Mouse (Mus musculus): ENCODE measurements around the gene Slit3.
A peak's percentile ranks its signal among the peaks of the same experiment; 100 is the strongest.

Slit3 gene

GRCm38 (mm10) chr11:35120894-35121610 lies at the start of gene Slit3:
Gene Slit3, plus strand, starts transcription at chr11:35121224.
- DNase-seq (ENCODE audit: low spot score in 2 of 2), result peak in 1 of 2 experiments; percentile 43

GRCm38 (mm10) chr11:35071451-35071850 lies 49.6 kb upstream of the Slit3 start:
- DNase-seq (ENCODE audit: low spot score in 2 of 2), result no peak

GRCm38 (mm10) chr11:35075411-35075810 lies 45.6 kb upstream of the Slit3 start:
- DNase-seq (ENCODE audit: low spot score in 2 of 2), result no peak

GRCm38 (mm10) chr11:35080451-35081125 lies 40.4 kb upstream of the Slit3 start:
- no peak for DNase-seq (ENCODE audit: low spot score in 2 of 2)

GRCm38 (mm10) chr11:35082297-35082696 lies 38.7 kb upstream of the Slit3 start:
- DNase-seq (ENCODE audit: low spot score in 2 of 2), result no peak

- DNase-seq (ENCODE audit: low spot score in 2 of 2), result no peak
These were observed 38.0 kb upstream of the Slit3 start for GRCm38 (mm10) chr11:35083049-35083448.

GRCm38 (mm10) chr11:35085351-35085750 lies 35.7 kb upstream of the Slit3 start:
- DNase-seq (ENCODE audit: low spot score in 2 of 2), result no peak

GRCm38 (mm10) chr11:35086029-35086428 lies 35.0 kb upstream of the Slit3 start:
- no peak for DNase-seq (ENCODE audit: low spot score in 2 of 2)

- DNase-seq (ENCODE audit: low spot score in 2 of 2), result no peak
These were observed 33.6 kb upstream of the Slit3 start for GRCm38 (mm10) chr11:35087454-35087853.

- DNase-seq (ENCODE audit: low spot score in 2 of 2), result no peak
These were observed 32.9 kb upstream of the Slit3 start for GRCm38 (mm10) chr11:35088136-35088535.

GRCm38 (mm10) chr11:35090629-35091335 lies 30.2 kb upstream of the Slit3 start:
- no peak for DNase-seq (ENCODE audit: low spot score in 2 of 2)

- no peak for DNase-seq (ENCODE audit: low spot score in 2 of 2)
These were observed 24.5 kb upstream of the Slit3 start for GRCm38 (mm10) chr11:35096538-35096937.

GRCm38 (mm10) chr11:35109781-35110180 lies 11.2 kb upstream of the Slit3 start:
- no peak for DNase-seq (ENCODE audit: low spot score in 2 of 2)

- no peak for DNase-seq (ENCODE audit: low spot score in 2 of 2)
These were observed 10.2 kb upstream of the Slit3 start for GRCm38 (mm10) chr11:35110784-35111183.

- DNase-seq (ENCODE audit: low spot score in 2 of 2), result no peak
These were observed 7.7 kb upstream of the Slit3 start for GRCm38 (mm10) chr11:35113290-35113689.

- DNase-seq (ENCODE audit: low spot score in 2 of 2), result no peak
These were observed 4.6 kb upstream of the Slit3 start for GRCm38 (mm10) chr11:35116436-35116835.

GRCm38 (mm10) chr11:35117871-35118270 lies 3.2 kb upstream of the Slit3 start:
- DNase-seq (ENCODE audit: low spot score in 2 of 2), result no peak

GRCm38 (mm10) chr11:35118731-35119130 lies 2.3 kb upstream of the Slit3 start:
- no peak for DNase-seq (ENCODE audit: low spot score in 2 of 2)

GRCm38 (mm10) chr11:35119360-35119759 lies 1.7 kb upstream of the Slit3 start:
- peak; percentile 81 to 85 for DNase-seq (ENCODE audit: low spot score in 2 of 2)

GRCm38 (mm10) chr11:35120076-35120475 lies 948 bp upstream of the Slit3 start:
- no peak for DNase-seq (ENCODE audit: low spot score in 2 of 2)

- DNase-seq (ENCODE audit: low spot score in 2 of 2), result no peak
These were observed 561 bp downstream of the Slit3 start for GRCm38 (mm10) chr11:35121611-35121959.

GRCm38 (mm10) chr11:35122091-35122811 lies 1.2 kb downstream of the Slit3 start:
- no peak for DNase-seq (ENCODE audit: low spot score in 2 of 2)
